9 mouse cellular contexts compared by ENCODE assay signal in the genomic region with DNA sequence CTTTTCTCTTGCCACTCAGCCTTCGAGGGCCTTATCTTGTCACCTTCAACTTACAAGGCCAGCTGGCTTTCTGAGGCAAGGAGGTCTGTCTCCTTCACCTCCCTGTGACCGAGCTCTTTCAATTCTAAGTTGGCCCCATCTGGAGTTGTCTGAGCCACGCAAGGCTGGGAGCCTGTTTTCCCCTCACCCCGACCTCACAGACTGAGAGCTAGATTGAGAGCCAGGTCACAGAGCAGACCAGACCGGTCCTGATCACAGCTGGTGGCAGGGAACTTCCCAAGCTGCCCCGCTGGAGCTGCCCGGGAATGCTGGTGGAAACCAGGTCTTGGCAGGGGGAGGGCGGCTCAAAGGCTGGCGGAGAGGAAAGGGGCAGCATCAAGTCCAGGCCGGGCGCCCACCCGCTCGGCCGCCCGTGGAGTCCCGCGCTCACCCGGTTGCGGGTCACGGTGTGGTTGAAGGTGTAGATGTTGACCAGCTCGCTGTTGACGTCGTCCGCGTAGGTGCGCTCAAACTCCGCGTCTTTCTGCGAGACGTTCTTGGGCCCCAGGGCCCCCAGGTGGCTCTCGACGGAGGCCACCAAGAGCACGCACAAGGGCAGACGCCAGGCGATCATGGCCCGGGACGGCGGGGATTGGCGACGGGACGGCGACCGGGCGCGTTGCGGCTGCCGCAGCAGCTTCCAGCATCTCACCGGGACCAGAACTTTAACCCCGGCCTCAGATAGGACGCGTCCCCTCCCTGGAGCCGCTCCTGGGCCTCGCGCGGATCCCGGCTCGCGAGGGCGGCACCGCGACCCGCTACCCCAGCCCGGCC. TPM values are rescaled to one million over a fixed set of nuclear protein-coding genes. Genes with fewer than 3 reads are reported as not detected.
DNase-seq lines count a peak whose midpoint lies in the region; ATAC-seq and TF ChIP-seq lines count a peak whose summit lies in the region.
"Had no signal": no experiment of that assay in that cellular context is flagged by ENCODE, and none has a peak within 500 bp of the region (broad histone marks: within the 10 kb centered on the region; RNA-seq: fewer than 3 reads in every experiment).

No protein-coding gene starts in this region.

- peak overlapping the region; percentile 84 for H3K4me2 ChIP-seq in liver, postnatal 0 days (ENCODE audit: low read depth, low read length)
- H3K4me2 ChIP-seq in neural tube, embryonic 14.5 days (ENCODE audit: low read depth, low read length) = peak overlapping the region; percentile 86

- H3K27me3 ChIP-seq in embryonic facial prominence, embryonic 10.5 days (replicated peaks; ENCODE audit: low read depth, poor library complexity, severe bottlenecking) = no peaks in the 10 kb centered on the region
- H3K27me3 ChIP-seq in heart, adult 2 months (ENCODE audit: control insufficient read depth, insufficient read depth, low read length) = no peaks in the 10 kb centered on the region
- no peaks in the 10 kb centered on the region for H3K27me3 ChIP-seq in liver, postnatal 0 days (ENCODE audit: insufficient read depth, low read length)
- H3K27me3 ChIP-seq in neural tube, embryonic 14.5 days (ENCODE audit: control insufficient read depth, insufficient read depth, low read length) = no peaks in the 10 kb centered on the region

- H3K27ac ChIP-seq in embryonic facial prominence, embryonic 10.5 days (replicated peaks) = peak overlapping the region; percentile 91
- H3K27ac ChIP-seq in heart, adult 2 months = peak overlapping the region; percentile 95
- peak overlapping the region; percentile 95 for H3K27ac ChIP-seq in liver, postnatal 0 days (ENCODE audit: low read depth)
- peak overlapping the region; percentile 82 for H3K27ac ChIP-seq in neural tube, embryonic 14.5 days (ENCODE audit: low read depth, low read length)

- H3K4me1 ChIP-seq in embryonic facial prominence, embryonic 10.5 days = peaks cover 34% of the 10 kb centered on the region
- H3K4me1 ChIP-seq in heart, adult 2 months (ENCODE audit: control insufficient read depth, insufficient read depth, low read length) = peaks cover 9% of the 10 kb centered on the region
- H3K4me1 ChIP-seq in liver, postnatal 0 days (ENCODE audit: insufficient read depth) = peaks cover 19% of the 10 kb centered on the region
- H3K4me1 ChIP-seq in neural tube, embryonic 14.5 days (ENCODE audit: control insufficient read depth, insufficient read depth, low read length) = peaks cover 20% of the 10 kb centered on the region

- H3K79me2 ChIP-seq in heart, adult 2 months (replicated peaks; ENCODE audit: control insufficient read depth, insufficient read depth, low read length) = peaks cover 2% of the 10 kb centered on the region; the same call in 1 of the 2 replicates

- ATAC-seq in CD4-positive, CD25-positive, alpha-beta regulatory T cell, adult 4 months = peak; percentile 30
- peak; percentile 64 for ATAC-seq in liver, postnatal 0 days
- ATAC-seq in neural tube, embryonic 14.5 days (ENCODE audit: low read depth) = peak; percentile 49

- H3K4me3 ChIP-seq in embryonic facial prominence, embryonic 10.5 days = peak overlapping the region; percentile 95
- H3K4me3 ChIP-seq in heart, adult 2 months = peak overlapping the region; percentile 72
- peak overlapping the region; percentile 79 for H3K4me3 ChIP-seq in liver, postnatal 0 days (ENCODE audit: low read depth, low read length)
- H3K4me3 ChIP-seq in neural tube, embryonic 14.5 days (ENCODE audit: low read depth, low read length) = peak overlapping the region; percentile 92

- peaks cover 38% of the 10 kb centered on the region for H3K36me3 ChIP-seq in embryonic facial prominence, embryonic 10.5 days (replicated peaks)
- H3K36me3 ChIP-seq in heart, adult 2 months (ENCODE audit: control insufficient read depth, insufficient read depth, low read length) = no peaks in the 10 kb centered on the region; the same call in 1 of the 2 replicates
- peaks cover 26% of the 10 kb centered on the region for H3K36me3 ChIP-seq in liver, postnatal 0 days (replicated peaks; ENCODE audit: insufficient read depth, low read length)
- H3K36me3 ChIP-seq in neural tube, embryonic 14.5 days (ENCODE audit: control insufficient read depth, insufficient read depth, low read length) = peaks cover 22% of the 10 kb centered on the region

- under 1% methylated on average over 63 of the region's 63 CpGs for WGBS in embryonic facial prominence, embryonic 10.5 days
- under 1% methylated on average over 63 of the region's 63 CpGs for WGBS in heart, adult 2 months
- 4% methylated on average over 47 of the region's 63 CpGs for WGBS in liver, postnatal 0 days (ENCODE audit: insufficient replicate concordance)
- WGBS in neural tube, embryonic 14.5 days = 1% methylated on average over 51 of the region's 63 CpGs

- peak overlapping the region; percentile 97 for H3K9ac ChIP-seq in heart, adult 2 months (ENCODE audit: low read depth, low read length)
- peak overlapping the region; percentile 89 for H3K9ac ChIP-seq in liver, postnatal 0 days (replicated peaks)
- peak overlapping the region; percentile 86 for H3K9ac ChIP-seq in neural tube, embryonic 14.5 days (replicated peaks; ENCODE audit: low read depth, low read length)

- no peak for TF ChIP-seq CTCF in heart, adult 2 months (IDR thresholded peaks at IDR 0.05)
- TF ChIP-seq CTCF in liver, postnatal 0 days (IDR thresholded peaks at IDR 0.05; ENCODE audit: low read depth) = no peak

- DNase-seq in adrenal gland, adult (ENCODE audit: inconsistent age in 2 of 2, low spot score in 1 of 2) = peak; percentile 72 to 90
- peak; percentile 68 for DNase-seq in embryonic facial prominence, embryonic 10.5 days (ENCODE audit: low spot score)
- no peak for DNase-seq in heart, adult 2 months
- DNase-seq in kidney, adult 9 months = peak; percentile 71
- peak; percentile 68 for DNase-seq in liver, postnatal 0 days
- peak; percentile 40 to 63 for DNase-seq in thymus, postnatal 36 days

- 0 out of 2 replicates have a peak, but pooled peaks have one; percentile 7 for TF ChIP-seq EP300 in heart, adult 2 months (IDR thresholded peaks at IDR 0.05; ENCODE audit: insufficient read depth, low read depth, low read length)
- no peak for TF ChIP-seq EP300 in liver, postnatal 0 days (IDR thresholded peaks at IDR 0.05; ENCODE audit: low read depth)

- no peak for TF ChIP-seq POLR2A in heart, adult 2 months (IDR thresholded peaks at IDR 0.05; ENCODE audit: insufficient read depth, low read depth, low read length)

- H3K9me3 ChIP-seq in embryonic facial prominence, embryonic 10.5 days = no peaks in the 10 kb centered on the region
- no peaks in the 10 kb centered on the region for H3K9me3 ChIP-seq in liver, postnatal 0 days (ENCODE audit: low read length)
- H3K9me3 ChIP-seq in neural tube, embryonic 14.5 days (ENCODE audit: control insufficient read depth, low read length) = no peaks in the 10 kb centered on the region

- intact Hi-C loops in heart, adult 2 months (cut with DNase I) = loop anchor here (1.0 kb wide), 2 partner anchors 30 to 47 kb away; no protein-coding TSS in a partner anchor

RNA-seq across cellular contexts. Expression of a gene that starts 0.6 kb away (rescaled TPM):
- polyA plus RNA-seq in CD4-positive, CD25-positive, alpha-beta regulatory T cell, adult 4 months (2017; shearing (Covaris generic)) = 10 to 100 TPM; 40.5 to 47.2 TPM
- polyA plus RNA-seq in embryonic facial prominence, embryonic 10.5 days (2016; fragmentation: Nextera tagmentation; extraction: Ambion mirVana) = 24.7 and 27.4 TPM in 2 replicates
- 10 to 100 TPM; 71.6 to 81.7 TPM for total RNA-seq in heart, adult 2 months (2021)
- 216 and 414 TPM in 2 replicates for polyA plus RNA-seq in heart, adult 2 months (2012; rRNA removed)
- 23.5 and 23.6 TPM in 2 replicates for polyA plus RNA-seq in liver, postnatal 0 days (2015; fragmentation: Nextera tagmentation; extraction: Ambion mirVana)
- 45.7 and 52.0 TPM in 2 replicates for polyA plus RNA-seq in neural tube, embryonic 14.5 days (2014; fragmentation: Nextera tagmentation; extraction: Ambion mirVana)

RNA-seq across cellular contexts. Expression of a gene that starts 18.6 kb away (rescaled TPM):
- 1 to 10 TPM; 1.1 to 1.6 TPM for polyA plus RNA-seq in CD4-positive, CD25-positive, alpha-beta regulatory T cell, adult 4 months (2017; shearing (Covaris generic))
- 12.4 and 15.1 TPM in 2 replicates for polyA plus RNA-seq in embryonic facial prominence, embryonic 10.5 days (2016; fragmentation: Nextera tagmentation; extraction: Ambion mirVana)
- total RNA-seq in heart, adult 2 months (2021) = 10 to 100 TPM; 84.0 to 93.6 TPM
- 97.6 and 116 TPM in 2 replicates for polyA plus RNA-seq in heart, adult 2 months (2012; rRNA removed)
- polyA plus RNA-seq in liver, postnatal 0 days (2015; fragmentation: Nextera tagmentation; extraction: Ambion mirVana) = 3.6 and 5.2 TPM in 2 replicates
- 5.2 and 5.5 TPM in 2 replicates for polyA plus RNA-seq in neural tube, embryonic 14.5 days (2014; fragmentation: Nextera tagmentation; extraction: Ambion mirVana)
- total RNA-seq: hematopoietic stem cell, adult 5-6 weeks had no signal

RNA-seq across cellular contexts. Expression of a gene that starts 47.8 kb away (rescaled TPM):
- 10 to 100 TPM; 32.7 to 34.0 TPM for polyA plus RNA-seq in CD4-positive, CD25-positive, alpha-beta regulatory T cell, adult 4 months (2017; shearing (Covaris generic))
- polyA plus RNA-seq in embryonic facial prominence, embryonic 10.5 days (2016; fragmentation: Nextera tagmentation; extraction: Ambion mirVana) = 61.5 and 66.8 TPM in 2 replicates
- total RNA-seq in heart, adult 2 months (2021) = 10 to 100 TPM; 31.8 to 37.1 TPM
- 12.5 and 21.8 TPM in 2 replicates for polyA plus RNA-seq in heart, adult 2 months (2012; rRNA removed)
- 13.0 and 15.9 TPM in 2 replicates for polyA plus RNA-seq in liver, postnatal 0 days (2015; fragmentation: Nextera tagmentation; extraction: Ambion mirVana)
- polyA plus RNA-seq in neural tube, embryonic 14.5 days (2014; fragmentation: Nextera tagmentation; extraction: Ambion mirVana) = 101 and 132 TPM in 2 replicates

RNA-seq across cellular contexts. Expression of a gene that starts 48.2 kb away (rescaled TPM):
- polyA plus RNA-seq in CD4-positive, CD25-positive, alpha-beta regulatory T cell, adult 4 months (2017; shearing (Covaris generic)) = 10 to 100 TPM; 18.3 to 38.1 TPM
- polyA plus RNA-seq in embryonic facial prominence, embryonic 10.5 days (2016; fragmentation: Nextera tagmentation; extraction: Ambion mirVana) = 18.9 and 21.2 TPM in 2 replicates
- total RNA-seq in heart, adult 2 months (2021) = 10 to 100 TPM; 12.2 to 13.9 TPM
- 18.4 and 26.8 TPM in 2 replicates for polyA plus RNA-seq in heart, adult 2 months (2012; rRNA removed)
- polyA plus RNA-seq in liver, postnatal 0 days (2015; fragmentation: Nextera tagmentation; extraction: Ambion mirVana) = 5.8 and 6.8 TPM in 2 replicates
- 16.5 and 19.1 TPM in 2 replicates for polyA plus RNA-seq in neural tube, embryonic 14.5 days (2014; fragmentation: Nextera tagmentation; extraction: Ambion mirVana)

RNA-seq across cellular contexts. Expression of a gene that starts 58.0 kb away (rescaled TPM):
- 10 to 100 TPM; 64.2 to 72.1 TPM for polyA plus RNA-seq in CD4-positive, CD25-positive, alpha-beta regulatory T cell, adult 4 months (2017; shearing (Covaris generic))
- polyA plus RNA-seq in embryonic facial prominence, embryonic 10.5 days (2016; fragmentation: Nextera tagmentation; extraction: Ambion mirVana) = 261 and 262 TPM in 2 replicates
- total RNA-seq in heart, adult 2 months (2021) = 10 to 100 TPM; 46.0 to 49.0 TPM
- polyA plus RNA-seq in heart, adult 2 months (2012; rRNA removed) = 17.1 and 28.8 TPM in 2 replicates
- polyA plus RNA-seq in liver, postnatal 0 days (2015; fragmentation: Nextera tagmentation; extraction: Ambion mirVana) = 35.8 and 42.6 TPM in 2 replicates
- 307 and 318 TPM in 2 replicates for polyA plus RNA-seq in neural tube, embryonic 14.5 days (2014; fragmentation: Nextera tagmentation; extraction: Ambion mirVana)

Comparison
In these comparisons a context has a peak if more than half of its experiments do, and no peak if none do; other contexts are left out.
1. DNase-seq: peak in adrenal gland, adult (2 of 2), embryonic facial prominence, embryonic 10.5 days (single experiment), kidney, adult 9 months (single experiment), liver, postnatal 0 days (single experiment) and thymus, postnatal 36 days (2 of 2); none in heart, adult 2 months (0 of 2).
2. Peak in every context shown above with its lines, with median percentiles within 50 percentile points of each other: ATAC-seq, H3K27ac ChIP-seq, H3K4me3 ChIP-seq and H3K9ac ChIP-seq.